Mouse (Mus musculus) G1E (cell line): Measurements from ENCODE around the gene Nfrkb.

Source experiments
- CTCF ChIP-seq: IDR thresholded peaks from 2 replicates; pipeline ENCODE4 v1.5.1; 2012; ENCODE audit warnings: low read depth, low read length, inconsistent platforms, mixed read lengths
- GATA1 ChIP-seq: IDR thresholded peaks from 2 replicates; pipeline ENCODE4 v1.6.1; 2012; ENCODE audit warnings: borderline replicate concordance, low read length, inconsistent platforms, mixed read lengths
- GATA2 ChIP-seq: IDR thresholded peaks from 2 replicates; pipeline ENCODE4 v1.6.1; 2012; ENCODE audit warnings: low read depth, low read length, inconsistent platforms, borderline replicate concordance
- POLR2AphosphoS5 ChIP-seq: IDR thresholded peaks from 2 replicates; pipeline ENCODE4 v1.6.1; 2012; ENCODE audit warnings: low read depth, low read length, inconsistent platforms; ENCODE audit not compliant: insufficient replicate concordance
- TAL1 ChIP-seq: conservative IDR thresholded peaks from 2 replicates; pipeline ENCODE4 v1.6.1; 2012; ENCODE audit warnings: low read depth, low read length, inconsistent platforms, mixed read lengths

DNA sequence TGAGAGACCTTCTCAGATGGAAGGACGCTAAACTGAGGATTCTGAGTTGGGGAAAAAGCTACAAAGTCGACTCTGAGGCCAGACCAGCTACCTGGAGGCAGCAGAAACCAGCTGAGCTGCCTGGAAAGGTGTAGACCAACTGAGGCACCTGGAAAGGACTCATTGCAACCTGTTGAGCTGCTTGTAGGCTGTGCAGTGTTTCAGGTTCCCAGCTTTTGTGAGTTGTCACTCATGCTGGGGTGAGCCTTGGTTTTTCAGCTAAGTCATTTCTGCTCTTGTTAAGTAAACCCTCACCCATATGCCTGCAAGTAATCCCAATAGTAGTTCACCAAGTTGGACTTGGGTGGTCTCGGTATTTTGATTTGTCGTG is 507 bp upstream of the Nfrkb start:
- TF ChIP-seq CTCF = no peak
- TF ChIP-seq POLR2AphosphoS5 = no peak
- TF ChIP-seq GATA1 = no peak
- TF ChIP-seq TAL1 = no peak
- TF ChIP-seq GATA2 = no peak
